9 mouse cellular contexts compared by ENCODE assay signal in the genomic region with DNA sequence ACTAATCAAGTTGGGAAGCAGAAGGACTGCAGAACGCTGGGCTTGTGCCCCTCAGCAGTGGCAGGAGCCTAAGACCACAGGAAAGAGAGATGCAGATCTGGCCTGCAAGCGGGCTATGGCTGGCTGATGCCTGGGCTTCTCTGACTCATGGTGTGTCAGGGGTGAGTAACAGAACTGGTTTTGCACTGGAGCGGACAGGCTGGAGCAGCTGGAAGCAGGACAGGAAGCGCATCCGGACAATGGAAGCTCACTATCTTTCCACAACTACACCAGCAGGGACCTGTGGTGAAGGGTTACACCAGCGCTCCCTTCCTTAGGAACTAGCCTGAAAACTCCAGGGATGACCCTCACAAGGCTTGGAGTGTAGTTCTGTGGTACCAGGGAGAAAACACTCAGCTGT. TPM values are rescaled to one million over a fixed set of nuclear protein-coding genes. Genes with fewer than 3 reads are reported as not detected.
A peak's percentile ranks its signal among the peaks of the same experiment; 100 is the strongest.
DNase-seq lines count a peak whose midpoint lies in the region; ATAC-seq and TF ChIP-seq lines count a peak whose summit lies in the region.
"Had no signal": no experiment of that assay in that cellular context is flagged by ENCODE, and none has a peak within 500 bp of the region (broad histone marks: within the 10 kb centered on the region; RNA-seq: fewer than 3 reads in every experiment).

No protein-coding gene starts in this region.

- no peaks in the 10 kb centered on the region for H3K9me3 ChIP-seq in forebrain, embryonic 13.5 days (replicated peaks)
- no peaks in the 10 kb centered on the region for H3K9me3 ChIP-seq in forebrain, embryonic 11.5 days (ENCODE audit: control insufficient read depth, low read length)
- no peaks in the 10 kb centered on the region for H3K9me3 ChIP-seq in kidney, embryonic 15.5 days (replicated peaks)

- TF ChIP-seq POLR2A in embryonic fibroblast, embryonic 13.5 days (IDR thresholded peaks at IDR 0.05; ENCODE audit: low read depth, low read length): no peak

- no peak overlapping the region for H3K4me2 ChIP-seq in forebrain, embryonic 13.5 days
- no peak overlapping the region for H3K4me2 ChIP-seq in forebrain, embryonic 11.5 days (ENCODE audit: low read depth, low read length, severe bottlenecking)
- no peak overlapping the region for H3K4me2 ChIP-seq in kidney, embryonic 15.5 days

- no peak for DNase-seq in forebrain, embryonic 11.5 days (ENCODE audit: low spot score)
- peak; percentile 55 for DNase-seq in lung, postnatal 36 days
- no peak for DNase-seq in testis, postnatal 10 days (ENCODE audit: low spot score)
- DNase-seq in embryo, embryonic 9.5 days (ENCODE audit: extremely low spot score): no peak
- no peak for DNase-seq in spleen, adult 12 weeks (ENCODE audit: low spot score)
- DNase-seq: B cell, adult 2 months had no signal

- no peak overlapping the region for H3K4me3 ChIP-seq in forebrain, embryonic 13.5 days
- H3K4me3 ChIP-seq in forebrain, embryonic 11.5 days (ENCODE audit: low read depth, low read length): no peak overlapping the region
- no peak overlapping the region for H3K4me3 ChIP-seq in embryonic fibroblast, embryonic 13.5 days (ENCODE audit: insufficient read depth, low read length)
- no peak overlapping the region for H3K4me3 ChIP-seq in kidney, embryonic 15.5 days (replicated peaks)

- TF ChIP-seq CTCF in embryonic fibroblast, embryonic 13.5 days (IDR thresholded peaks at IDR 0.05; ENCODE audit: borderline replicate concordance, insufficient read depth, low read length): no peak

- no peaks in the 10 kb centered on the region for H3K27me3 ChIP-seq in forebrain, embryonic 13.5 days
- no peaks in the 10 kb centered on the region for H3K27me3 ChIP-seq in forebrain, embryonic 11.5 days (ENCODE audit: control insufficient read depth, insufficient read depth, low read length)
- H3K27me3 ChIP-seq in kidney, embryonic 15.5 days: no peaks in the 10 kb centered on the region

- H3K36me3 ChIP-seq in forebrain, embryonic 13.5 days (ENCODE audit: poor library complexity, severe bottlenecking): no peaks in the 10 kb centered on the region
- no peaks in the 10 kb centered on the region for H3K36me3 ChIP-seq in forebrain, embryonic 11.5 days (ENCODE audit: control insufficient read depth, insufficient read depth, low read length)
- H3K36me3 ChIP-seq in kidney, embryonic 15.5 days: no peaks in the 10 kb centered on the region

- peaks cover 12% of the 10 kb centered on the region for H3K4me1 ChIP-seq in forebrain, embryonic 13.5 days
- H3K4me1 ChIP-seq in forebrain, embryonic 11.5 days (replicated peaks; ENCODE audit: control insufficient read depth, insufficient read depth, low read length): peaks cover 4% of the 10 kb centered on the region
- peaks cover 7% of the 10 kb centered on the region; the same call in 1 of the 2 replicates for H3K4me1 ChIP-seq in embryonic fibroblast, embryonic 13.5 days (ENCODE audit: control insufficient read depth, insufficient read depth, low read length)
- no peaks in the 10 kb centered on the region for H3K4me1 ChIP-seq in kidney, embryonic 15.5 days

- 90% methylated on average over 6 of the region's 6 CpGs for WGBS in forebrain, embryonic 13.5 days
- 85% methylated on average over 6 of the region's 6 CpGs for WGBS in forebrain, embryonic 11.5 days
- 80% methylated on average over 6 of the region's 6 CpGs for WGBS in kidney, embryonic 15.5 days

- peak overlapping the region; percentile 8; the same call in 1 of the 2 replicates for H3K27ac ChIP-seq in forebrain, embryonic 13.5 days
- H3K27ac ChIP-seq in forebrain, embryonic 11.5 days (ENCODE audit: low read depth, low read length): no peak overlapping the region
- H3K27ac ChIP-seq in embryonic fibroblast, embryonic 13.5 days (ENCODE audit: insufficient read depth, low read length): peak overlapping the region; percentile 79
- 0 out of 2 replicates have a peak overlapping the region, but pooled peaks have one; percentile 5 for H3K27ac ChIP-seq in kidney, embryonic 15.5 days

- no peak overlapping the region for H3K9ac ChIP-seq in forebrain, embryonic 13.5 days
- no peak overlapping the region for H3K9ac ChIP-seq in forebrain, embryonic 11.5 days (ENCODE audit: low read length)
- H3K9ac ChIP-seq in kidney, embryonic 15.5 days: no peak overlapping the region

- ATAC-seq in forebrain, embryonic 13.5 days: no peak
- no peak for ATAC-seq in forebrain, embryonic 11.5 days (replicated peaks; ENCODE audit: low FRiP score)
- no peak; the same call in 1 of the 2 replicates for ATAC-seq in kidney, embryonic 15.5 days (replicated peaks; ENCODE audit: low FRiP score)

RNA-seq across cellular contexts. Expression of gene Rab31, which starts 34.9 kb away (rescaled TPM):
- 66.6 and 81.7 TPM in 2 replicates for polyA plus RNA-seq in forebrain, embryonic 13.5 days (2015; fragmentation: Nextera tagmentation; extraction: Ambion mirVana)
- polyA plus RNA-seq in forebrain, embryonic 11.5 days (2014; fragmentation: Nextera tagmentation; extraction: Ambion mirVana): 72.9 and 73.4 TPM in 2 replicates
- 57.7 and 59.6 TPM in 2 replicates for polyA plus RNA-seq in embryonic fibroblast, embryonic 13.5 days (2011; ENCODE audit: insufficient read length, low read depth, missing spikeins)
- polyA plus RNA-seq in kidney, embryonic 15.5 days (2015; fragmentation: Nextera tagmentation; extraction: Ambion mirVana): 32.9 and 33.6 TPM in 2 replicates

RNA-seq across cellular contexts. Expression of gene Ppp4r1, which starts 44.8 kb away (rescaled TPM):
- polyA plus RNA-seq in forebrain, embryonic 13.5 days (2015; fragmentation: Nextera tagmentation; extraction: Ambion mirVana): 46.5 and 50.1 TPM in 2 replicates
- polyA plus RNA-seq in forebrain, embryonic 11.5 days (2014; fragmentation: Nextera tagmentation; extraction: Ambion mirVana): 63.7 and 64.5 TPM in 2 replicates
- 70.0 and 102 TPM in 2 replicates for polyA plus RNA-seq in embryonic fibroblast, embryonic 13.5 days (2011; ENCODE audit: insufficient read length, low read depth, missing spikeins)
- 42.3 and 44.6 TPM in 2 replicates for polyA plus RNA-seq in kidney, embryonic 15.5 days (2015; fragmentation: Nextera tagmentation; extraction: Ambion mirVana)
